Mouse (Mus musculus): ENCODE measurements around the gene Cebpa.

The Cebpa gene

DNA sequence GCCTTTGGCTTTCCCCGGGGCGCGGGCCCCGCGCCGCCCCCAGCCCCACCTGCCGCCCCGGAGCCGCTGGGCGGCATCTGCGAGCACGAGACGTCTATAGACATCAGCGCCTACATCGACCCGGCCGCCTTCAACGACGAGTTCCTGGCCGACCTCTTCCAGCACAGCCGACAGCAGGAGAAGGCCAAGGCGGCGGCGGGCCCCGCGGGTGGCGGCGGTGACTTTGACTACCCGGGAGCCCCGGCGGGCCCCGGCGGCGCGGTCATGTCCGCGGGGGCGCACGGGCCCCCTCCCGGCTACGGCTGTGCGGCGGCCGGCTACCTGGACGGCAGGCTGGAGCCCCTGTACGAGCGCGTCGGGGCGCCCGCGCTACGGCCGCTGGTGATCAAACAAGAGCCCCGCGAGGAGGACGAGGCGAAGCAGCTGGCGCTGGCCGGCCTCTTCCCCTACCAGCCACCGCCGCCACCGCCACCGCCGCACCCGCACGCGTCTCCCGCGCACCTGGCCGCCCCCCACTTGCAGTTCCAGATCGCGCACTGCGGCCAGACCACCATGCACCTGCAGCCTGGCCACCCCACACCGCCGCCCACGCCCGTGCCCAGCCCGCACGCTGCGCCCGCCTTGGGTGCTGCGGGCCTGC lies 533 bp downstream of the Cebpa start:
- DNase-seq (ENCODE audit: extremely low spot score, low read depth, low spot score) = no peak

GRCm38 (mm10) chr7:35120146-35120691 lies 1.1 kb downstream of the Cebpa start:
- DNase-seq (ENCODE audit: extremely low spot score, low read depth, low spot score) = no peak

GRCm38 (mm10) chr7:35121150-35121549 lies 2.1 kb downstream of the Cebpa start:
- no peak for DNase-seq (ENCODE audit: extremely low spot score, low read depth, low spot score)

DNA sequence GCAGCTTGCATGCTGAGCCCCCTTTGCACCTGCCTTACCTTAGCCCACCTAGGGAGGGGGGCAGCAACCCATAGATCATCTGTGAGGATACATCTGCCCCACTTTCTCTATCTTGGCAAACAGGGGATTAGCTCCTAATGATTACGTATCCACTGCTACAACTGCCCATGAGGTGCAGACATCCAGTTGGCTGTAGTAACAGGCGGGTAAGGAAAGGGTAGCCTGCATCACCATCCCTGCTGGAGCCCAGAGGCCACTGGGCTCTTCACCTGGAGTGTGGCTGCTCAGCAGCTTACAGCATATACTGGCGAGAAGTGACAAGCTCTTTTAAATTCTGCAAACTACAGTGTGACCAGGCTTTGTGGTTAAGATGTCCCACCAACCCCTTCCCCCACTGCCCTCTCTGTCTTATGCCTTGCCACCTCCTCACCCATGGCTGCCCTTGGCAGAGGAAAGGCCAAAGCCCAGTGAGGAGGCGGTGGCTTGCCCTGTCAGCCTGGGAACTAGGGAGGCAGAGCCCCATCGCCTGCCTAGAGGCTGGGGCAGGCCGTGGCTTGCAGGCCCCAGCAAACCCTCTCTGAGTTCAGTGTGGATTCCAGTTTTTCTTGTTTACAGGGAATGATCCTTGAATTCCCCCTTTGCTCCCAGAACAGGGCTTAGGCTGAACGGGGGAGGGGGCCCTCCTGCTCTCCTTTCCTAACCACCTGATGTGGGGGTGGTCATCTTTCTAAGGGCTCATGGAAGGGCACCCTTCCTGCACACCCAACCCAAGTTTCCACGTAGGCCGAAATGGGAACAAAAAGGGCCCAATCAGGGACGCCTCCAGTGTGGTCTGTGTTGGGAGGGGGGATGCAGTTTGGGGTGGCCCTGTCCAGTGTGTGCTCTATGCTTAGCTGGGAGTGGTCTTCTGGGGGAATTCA lies 3.6 kb downstream of the Cebpa start:
- DNase-seq (ENCODE audit: extremely low spot score, low read depth, low spot score) = no peak

DNA sequence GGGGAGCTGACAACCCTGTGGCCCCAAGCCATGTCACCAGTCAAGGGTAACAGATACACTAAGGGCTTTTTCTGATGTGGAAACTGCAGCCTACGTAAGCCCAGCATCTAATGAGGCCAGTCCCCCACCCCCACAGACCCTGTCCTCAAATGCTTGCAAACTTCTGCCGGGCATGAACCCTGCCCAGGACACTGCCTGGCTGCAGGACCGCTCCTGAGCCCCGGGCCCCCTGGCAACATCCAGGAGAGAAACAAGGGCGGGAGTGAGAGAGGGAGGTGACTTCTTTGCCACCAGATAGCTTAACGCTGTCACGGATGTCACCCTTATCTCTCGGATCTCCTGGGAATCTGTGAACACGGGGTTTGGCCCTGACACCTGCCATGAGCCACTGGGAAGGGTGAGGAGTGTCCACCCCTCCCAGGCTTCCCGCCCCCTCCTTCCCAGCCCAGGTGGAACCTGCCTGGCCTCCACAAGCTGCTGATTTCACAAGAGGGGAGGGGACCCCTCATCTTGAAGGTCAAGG lies 4.4 kb downstream of the Cebpa start:
- no peak for DNase-seq (ENCODE audit: extremely low spot score, low read depth, low spot score)

- DNase-seq (ENCODE audit: extremely low spot score, low read depth, low spot score) = no peak
Observed at GRCm38 (mm10) chr7:35124216-35124615, 5.1 kb downstream of the Cebpa start.

GRCm38 (mm10) chr7:35124745-35125144 lies 5.7 kb downstream of the Cebpa start:
- no peak for DNase-seq (ENCODE audit: extremely low spot score, low read depth, low spot score)

DNA sequence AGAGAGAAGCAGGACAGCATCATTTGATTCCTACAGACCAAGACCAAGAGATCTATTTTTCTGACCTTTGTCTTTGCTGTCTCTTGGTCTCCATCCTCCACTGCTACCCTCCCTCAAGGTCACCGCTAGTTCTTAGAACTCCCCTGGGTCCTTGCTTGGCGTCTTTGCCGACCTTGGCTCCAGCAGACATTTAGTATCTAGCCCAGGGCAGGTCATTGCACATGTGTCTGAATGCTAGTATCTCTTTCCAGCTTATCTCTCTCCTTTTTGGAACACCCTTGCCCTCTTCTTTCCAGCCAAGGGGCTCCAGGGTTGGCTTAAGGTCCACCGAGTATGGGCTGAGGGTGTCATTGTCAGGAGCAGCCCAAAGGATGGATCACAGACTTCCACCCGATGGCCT lies 6.9 kb downstream of the Cebpa start:
- no peak for DNase-seq (ENCODE audit: extremely low spot score, low read depth, low spot score)

GRCm38 (mm10) chr7:35127001-35127400 lies 7.9 kb downstream of the Cebpa start:
- DNase-seq (ENCODE audit: extremely low spot score, low read depth, low spot score) = no peak

DNA sequence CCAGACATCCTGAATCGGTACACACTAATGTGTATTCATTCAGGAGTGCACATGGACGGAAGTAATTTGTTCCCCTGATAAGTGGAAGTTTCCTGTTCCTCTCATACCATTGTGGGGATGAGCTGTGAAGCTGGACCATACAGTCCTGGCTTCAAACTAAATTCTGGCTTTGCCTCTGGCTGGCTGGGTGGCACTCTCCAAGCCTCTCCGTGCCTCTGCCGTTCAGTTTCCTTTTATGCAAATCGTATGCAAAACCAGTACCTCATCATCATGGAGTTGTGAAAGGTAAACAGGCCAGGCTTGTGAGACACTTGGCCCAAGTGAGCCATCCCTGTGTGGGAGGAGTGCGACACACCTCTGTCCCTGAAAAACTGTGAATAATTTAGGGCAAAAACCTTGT lies 8.6 kb downstream of the Cebpa start:
- no peak for DNase-seq (ENCODE audit: extremely low spot score, low read depth, low spot score)

DNA sequence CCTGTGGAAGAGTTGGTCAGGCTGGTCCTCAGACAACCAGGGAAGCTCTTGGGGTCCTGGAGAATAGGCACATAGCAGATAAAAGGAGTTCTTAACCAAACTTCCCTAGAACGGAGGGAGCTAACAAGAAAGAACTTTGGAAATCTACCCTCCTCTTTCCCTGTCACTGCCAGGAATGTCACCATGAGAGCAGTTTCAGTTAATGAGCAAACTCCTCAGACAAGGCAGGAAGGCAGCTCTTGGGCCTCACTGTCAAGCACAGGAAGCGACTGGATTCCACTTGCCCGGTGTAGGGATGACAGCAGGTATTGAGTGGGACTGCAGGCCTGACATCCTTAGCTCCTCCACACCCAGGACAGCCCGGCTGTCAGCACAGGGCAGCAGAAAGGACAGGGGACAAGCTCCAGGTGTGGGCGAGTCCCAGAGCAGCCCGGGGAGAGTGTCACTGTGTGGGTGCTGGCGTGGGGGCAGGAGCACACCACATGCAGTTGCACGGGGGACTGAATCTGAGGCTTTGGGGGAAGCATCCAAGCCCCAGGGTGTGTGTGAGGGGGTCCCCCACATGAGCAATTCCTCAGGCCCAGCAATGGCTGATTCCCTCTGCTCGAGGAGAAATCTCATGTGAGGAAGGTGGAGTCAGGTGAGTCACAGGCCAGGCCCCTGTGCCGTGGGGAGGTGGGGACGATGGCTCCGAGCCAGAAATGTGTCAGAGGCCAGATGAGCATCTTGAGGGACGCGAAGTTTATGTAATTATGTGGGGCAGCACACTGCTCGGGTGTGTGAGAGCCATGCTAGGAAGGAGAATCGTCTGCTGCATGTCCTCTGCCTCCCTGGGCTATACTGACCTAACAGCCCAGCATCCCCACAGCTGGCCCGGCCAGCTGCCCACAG lies 9.8 kb downstream of the Cebpa start:
- DNase-seq (ENCODE audit: extremely low spot score, low read depth, low spot score) = no peak

GRCm38 (mm10) chr7:35130059-35130738 lies 11.1 kb downstream of the Cebpa start:
- no peak for DNase-seq (ENCODE audit: extremely low spot score, low read depth, low spot score)

- no peak for DNase-seq (ENCODE audit: extremely low spot score, low read depth, low spot score)
Observed at GRCm38 (mm10) chr7:35130888-35131287, 11.8 kb downstream of the Cebpa start.

DNA sequence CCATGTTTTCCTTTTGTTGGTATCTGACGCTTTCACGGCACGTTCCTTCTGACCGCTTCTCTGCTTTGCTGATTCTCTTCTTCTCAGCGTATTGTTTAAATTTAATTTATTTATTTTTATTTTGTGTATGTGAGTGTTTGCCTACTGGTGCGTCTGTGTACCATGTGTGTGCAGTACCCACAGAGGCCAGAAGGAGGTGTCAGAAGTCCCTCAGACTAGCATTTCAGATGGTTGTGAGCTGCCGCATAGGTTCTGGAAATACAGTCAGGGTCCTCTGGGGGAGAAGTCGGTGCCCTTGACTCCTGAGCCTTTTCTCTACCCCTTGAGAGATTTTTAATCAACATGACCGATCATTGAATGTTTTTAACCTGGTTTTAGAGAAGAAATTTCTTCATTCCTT lies 12.5 kb downstream of the Cebpa start:
- no peak for DNase-seq (ENCODE audit: extremely low spot score, low read depth, low spot score)

- DNase-seq (ENCODE audit: extremely low spot score, low read depth, low spot score) = no peak
Observed at GRCm38 (mm10) chr7:35134621-35135020, 15.5 kb downstream of the Cebpa start.

DNA sequence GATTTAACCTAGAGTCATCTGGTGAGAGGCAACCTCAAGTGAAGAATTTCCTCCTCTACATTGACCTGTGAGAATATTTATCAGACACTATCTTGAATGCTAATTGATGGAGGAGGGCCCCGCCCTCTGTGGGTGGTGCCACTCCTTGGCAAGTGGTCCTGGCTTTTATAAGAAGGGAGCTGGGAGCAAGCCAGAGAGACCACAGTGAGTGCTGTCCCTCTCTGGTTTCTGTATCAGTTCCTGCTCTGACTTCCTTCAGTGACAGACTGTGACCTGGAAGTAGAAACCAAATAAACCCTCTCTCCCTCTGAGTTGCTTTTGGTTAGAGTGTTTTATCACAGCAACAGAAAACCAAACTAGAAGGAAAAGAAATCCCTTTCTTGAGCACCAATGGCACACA lies 18.4 kb downstream of the Cebpa start:
- DNase-seq (ENCODE audit: extremely low spot score, low read depth, low spot score) = no peak

GRCm38 (mm10) chr7:35138481-35138880 lies 19.4 kb downstream of the Cebpa start:
- DNase-seq (ENCODE audit: extremely low spot score, low read depth, low spot score) = no peak

- DNase-seq (ENCODE audit: extremely low spot score, low read depth, low spot score) = no peak
Observed at GRCm38 (mm10) chr7:35139880-35140279, 20.8 kb downstream of the Cebpa start.

DNA sequence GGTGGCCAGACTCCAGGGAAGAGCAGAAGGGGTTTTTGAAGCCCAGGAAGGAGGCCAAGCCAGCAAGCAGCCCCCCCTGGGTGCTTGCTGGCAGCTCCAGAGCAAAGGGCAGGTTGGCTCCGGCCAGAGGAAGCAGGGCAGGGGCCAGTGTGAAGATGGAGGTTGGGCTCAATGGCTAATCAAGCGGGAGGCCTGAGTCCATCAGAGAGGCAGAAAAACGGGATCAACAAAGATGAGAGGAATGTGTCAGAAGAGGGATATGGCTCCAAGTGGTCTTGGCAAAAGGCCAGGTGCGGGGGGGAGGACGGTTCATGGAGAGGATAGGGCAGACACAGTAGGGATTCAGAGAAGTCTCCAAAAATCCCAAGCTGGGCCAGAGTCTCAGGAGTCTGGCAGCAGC lies 22.4 kb downstream of the Cebpa start:
- no peak for DNase-seq (ENCODE audit: extremely low spot score, low read depth, low spot score)

- no peak for DNase-seq (ENCODE audit: extremely low spot score, low read depth, low spot score)
Observed at GRCm38 (mm10) chr7:35142522-35142921, 23.4 kb downstream of the Cebpa start.

All from hindlimb bud, embryonic 11.5 days (tissue).